Mouse (Mus musculus) megakaryocyte, adult 5-6 weeks (primary cell): ENCODE results near the gene Ephb2. TPM values are rescaled to one million over a fixed set of nuclear protein-coding genes. Genes with fewer than 3 reads are reported as not detected.
A peak's percentile ranks its signal among the peaks of the same experiment; 100 is the strongest.

Experiments used
- ATAC-seq: 2 replicates; pipeline ENCODE4 v1.8.0; 2016; ENCODE audit warnings: mild to moderate bottlenecking, inconsistent platforms; ENCODE audit not compliant: poor library complexity, severe bottlenecking
- total RNA-seq, 2 experiments: library from RNA; stranded (forward) in 1 of 2; stranded (reverse) in 1 of 2; fragments of 153-499, 151-499 nt in 1 of 2; fragments of 221-1000, 200-1000 nt in 1 of 2; gene quantifications; 2 replicates each; pipeline versions ENCODE4 v1.2.3 to v1.2.4; 2015 to 2017

Ephb2 gene
- 1.1 and 1.4 TPM in 2 replicates for total RNA-seq (2015)
- total RNA-seq (2017): 0.77 and 1.2 TPM in 2 replicates

- ATAC-seq: no peak
Measured at GRCm38 (mm10) chr4:136835621-136836386, at the start of gene Ephb2. Ephb2 (minus strand) TSS chr4:136835988.

DNA sequence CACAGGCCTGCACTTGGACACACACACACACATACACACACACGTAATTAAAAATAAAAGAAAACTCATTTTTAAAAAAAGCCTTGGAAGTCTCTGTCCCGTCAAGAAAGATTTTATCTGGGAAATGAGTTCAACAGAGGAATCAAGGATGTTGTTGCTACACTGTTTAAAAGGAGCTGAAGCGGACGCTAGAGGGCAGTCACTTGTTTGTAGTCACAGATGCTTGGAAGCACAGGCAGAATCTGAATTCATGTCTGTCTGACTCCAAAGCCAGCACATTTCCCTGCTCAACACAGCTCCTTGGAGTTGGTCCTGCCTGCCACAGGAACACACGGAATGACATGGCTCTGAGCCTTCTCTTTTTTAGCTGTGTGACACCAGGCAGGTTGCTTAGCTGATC is 42.8 kb upstream of the Ephb2 start:
- no peak for ATAC-seq

- no peak for ATAC-seq
Measured at GRCm38 (mm10) chr4:136878171-136878570, 42.4 kb upstream of the Ephb2 start.

GRCm38 (mm10) chr4:136876971-136877370 is 41.2 kb upstream of the Ephb2 start:
- no peak for ATAC-seq

DNA sequence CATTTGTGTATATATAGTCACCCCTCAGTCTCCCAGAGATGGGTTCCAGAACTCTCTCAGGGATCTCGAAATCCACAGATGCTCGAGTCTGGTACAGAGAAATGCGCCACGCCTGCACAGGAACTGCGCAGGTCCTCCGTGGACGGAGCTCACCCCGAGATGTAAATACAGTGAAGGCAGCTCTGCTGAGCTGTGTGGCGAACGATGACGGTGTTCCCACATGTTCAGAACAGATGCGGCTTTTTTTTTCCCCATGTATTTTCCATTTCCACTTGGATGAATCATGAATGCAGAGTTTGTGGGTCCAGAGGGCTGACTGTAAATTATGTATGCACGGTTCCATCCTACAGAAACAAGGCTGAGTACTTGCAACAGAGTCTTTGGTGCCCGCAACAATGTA is 39.2 kb upstream of the Ephb2 start:
- no peak for ATAC-seq

- no peak for ATAC-seq
Measured at GRCm38 (mm10) chr4:136868371-136868770, 32.6 kb upstream of the Ephb2 start.

DNA sequence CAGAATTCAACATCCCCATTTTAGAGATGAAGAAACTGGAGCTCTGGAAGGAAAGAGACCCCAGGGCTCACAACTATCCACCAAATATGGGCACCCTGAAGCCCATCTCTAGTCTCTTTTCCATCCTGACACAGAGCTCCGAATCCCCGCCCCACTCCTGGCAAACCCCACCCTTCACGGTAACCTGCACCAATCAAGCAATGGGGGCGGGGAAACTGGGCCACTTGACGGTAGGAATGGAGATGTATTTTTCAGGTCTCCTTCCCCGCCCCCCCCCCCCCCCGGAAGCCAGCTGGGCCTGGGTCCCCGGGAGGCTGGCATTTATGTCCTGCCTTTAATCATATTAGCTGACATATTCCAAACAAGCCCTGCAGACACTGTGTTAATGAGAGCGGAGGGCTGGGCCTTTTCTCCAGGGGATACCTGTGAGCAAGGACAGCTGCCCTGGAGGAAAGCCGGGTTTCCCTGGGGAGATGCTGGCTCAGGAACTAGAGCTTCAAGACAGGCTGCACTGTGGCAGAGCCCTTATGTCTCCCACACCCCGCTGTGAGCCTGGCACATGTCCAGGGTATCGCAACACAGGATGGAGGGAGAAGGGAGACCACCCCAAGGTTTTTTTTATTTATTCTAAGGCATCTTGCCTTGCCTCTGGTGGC is 32.0 kb upstream of the Ephb2 start:
- ATAC-seq: no peak

GRCm38 (mm10) chr4:136865531-136865930 is 29.7 kb upstream of the Ephb2 start:
- ATAC-seq: no peak

DNA sequence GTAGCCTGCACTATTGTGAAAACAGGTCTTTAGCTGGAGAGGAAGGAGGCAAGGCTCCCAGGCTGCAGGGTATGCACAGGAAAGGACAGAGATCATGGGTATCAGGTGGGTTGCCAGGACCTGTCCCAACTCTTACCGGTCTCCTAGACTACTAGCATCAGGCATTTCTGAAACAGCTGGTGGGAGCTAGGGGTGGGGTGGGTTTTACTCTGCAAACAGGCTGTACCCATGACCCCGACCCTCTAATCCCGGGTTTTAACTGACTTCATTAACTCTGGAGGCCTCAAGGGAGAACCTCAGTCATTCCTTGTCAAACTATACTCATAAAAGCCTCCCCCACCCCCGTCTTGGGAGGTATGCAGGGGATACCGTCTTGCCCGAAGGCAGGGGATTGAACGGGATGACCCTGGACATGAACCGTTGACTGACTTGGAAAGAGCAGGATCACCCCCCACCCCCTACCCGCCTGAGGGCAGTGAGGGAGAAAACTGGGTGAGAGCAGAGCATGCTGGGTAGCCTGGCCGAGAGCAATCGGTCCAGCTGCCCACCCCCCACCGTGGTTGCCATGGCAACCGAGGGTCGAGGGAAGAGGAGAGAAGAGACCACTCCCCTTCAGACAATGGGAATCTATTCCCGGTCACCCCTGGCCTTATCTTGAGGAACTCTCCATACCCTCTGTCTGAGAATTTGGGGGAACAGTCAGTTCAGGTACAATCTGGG is 29.1 kb upstream of the Ephb2 start:
- ATAC-seq: no peak

DNA sequence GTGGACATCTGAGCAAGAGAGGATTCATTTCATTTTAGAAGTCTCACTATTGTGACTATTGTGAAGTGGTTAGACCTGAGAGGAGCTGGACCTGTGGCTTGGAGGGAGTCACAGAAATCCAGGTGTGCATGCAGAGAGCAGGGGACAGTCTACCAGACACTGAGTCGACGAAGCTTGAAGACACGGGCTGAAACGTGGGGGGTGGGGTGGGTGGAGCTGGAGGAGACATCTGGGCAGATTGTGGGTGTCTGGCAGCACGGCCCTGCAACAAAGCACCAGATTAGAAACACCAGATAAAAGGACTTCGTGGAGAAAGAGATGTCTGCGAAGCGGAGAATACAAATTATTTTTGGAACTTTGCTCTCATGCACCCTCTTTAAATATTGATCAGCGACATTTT is 27.7 kb upstream of the Ephb2 start:
- no peak for ATAC-seq

DNA sequence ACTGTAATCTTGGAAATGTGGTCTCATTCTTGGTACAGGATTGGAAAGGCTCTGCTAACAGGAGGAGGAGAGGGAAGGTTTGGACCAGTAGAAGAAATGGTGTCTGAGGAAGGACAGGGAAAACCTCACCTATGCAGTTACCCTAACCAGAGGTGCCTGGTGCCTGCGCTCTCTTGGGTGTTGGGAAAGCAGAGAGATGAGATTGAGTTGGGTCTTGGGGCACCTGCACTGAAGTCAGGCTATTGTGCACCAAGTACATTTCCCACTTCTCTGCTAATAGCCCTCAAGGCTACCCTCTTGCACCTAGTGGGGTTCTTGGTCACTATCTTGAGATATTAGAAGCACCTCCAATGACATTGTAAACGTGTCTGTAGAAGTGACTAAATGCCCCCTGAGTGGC is 26.6 kb upstream of the Ephb2 start:
- ATAC-seq: no peak

GRCm38 (mm10) chr4:136861806-136862205 is 26.0 kb upstream of the Ephb2 start:
- ATAC-seq: no peak

DNA sequence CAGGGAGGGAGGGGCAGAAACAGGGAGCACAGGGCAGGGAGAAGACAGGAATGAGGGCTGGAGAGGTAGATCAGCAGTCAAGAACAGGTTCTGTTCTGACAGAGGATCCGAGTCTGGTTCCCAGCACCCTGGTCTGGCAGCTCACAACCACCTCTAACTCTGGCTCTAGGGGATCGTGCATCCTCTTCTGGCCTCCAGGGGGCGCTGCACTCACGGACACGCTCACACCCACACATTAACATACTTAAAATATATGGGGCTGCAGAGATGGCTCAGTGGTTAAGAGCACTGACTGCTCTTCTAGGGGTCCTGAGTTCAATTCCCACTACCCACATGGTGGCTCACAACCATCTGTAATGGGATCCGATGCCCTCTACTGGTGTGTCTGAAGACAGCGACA is 24.2 kb upstream of the Ephb2 start:
- ATAC-seq: no peak

GRCm38 (mm10) chr4:136855081-136855480 is 19.3 kb upstream of the Ephb2 start:
- no peak for ATAC-seq

GRCm38 (mm10) chr4:136852989-136853388 is 17.2 kb upstream of the Ephb2 start:
- ATAC-seq: no peak

GRCm38 (mm10) chr4:136852119-136852518 is 16.3 kb upstream of the Ephb2 start:
- no peak for ATAC-seq

DNA sequence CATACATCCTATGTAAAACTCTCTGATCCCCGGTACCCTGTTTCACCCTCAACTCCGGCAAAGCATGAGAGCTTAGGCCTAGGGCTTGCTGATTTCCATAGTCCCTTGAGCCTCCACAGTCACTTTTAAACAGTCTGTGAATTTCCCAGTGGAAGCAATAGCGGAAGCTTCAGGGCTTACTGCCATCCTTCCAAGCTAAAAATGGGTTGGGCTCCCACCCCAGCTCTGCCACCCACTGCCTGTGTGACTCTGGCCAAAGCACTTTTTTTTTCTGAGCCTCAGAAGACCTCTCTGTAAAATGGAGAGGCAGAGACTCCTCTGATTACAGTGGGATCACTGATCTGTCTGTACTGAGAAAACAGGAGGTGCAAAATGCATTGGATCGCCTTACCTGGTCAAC is 12.8 kb upstream of the Ephb2 start:
- ATAC-seq: no peak

- ATAC-seq: no peak
Measured at GRCm38 (mm10) chr4:136847166-136847565, 11.4 kb upstream of the Ephb2 start.

DNA sequence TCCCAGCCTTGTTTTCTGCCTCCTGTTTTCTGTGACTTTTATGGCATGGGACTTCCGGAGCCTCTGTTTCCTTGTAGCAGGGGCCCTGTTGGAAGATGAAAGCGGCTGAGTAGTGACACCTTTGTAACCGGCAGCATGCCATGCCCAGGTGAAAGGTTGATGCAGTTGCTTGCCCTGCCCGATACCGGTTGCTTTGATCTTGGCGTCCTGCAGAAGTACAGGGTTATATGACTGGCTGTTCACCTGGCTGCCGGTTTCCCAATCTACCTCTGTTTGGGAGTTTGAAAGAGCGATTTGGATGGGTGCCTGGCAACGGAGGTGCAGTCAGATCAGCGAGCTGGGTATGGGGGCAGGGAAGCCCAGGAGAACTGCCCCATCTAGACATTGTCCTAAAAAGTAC is 7.0 kb upstream of the Ephb2 start:
- no peak for ATAC-seq

GRCm38 (mm10) chr4:136842033-136842432 is 6.2 kb upstream of the Ephb2 start:
- ATAC-seq: no peak

- peak; percentile 83 for ATAC-seq
Measured at GRCm38 (mm10) chr4:136841056-136841455, 5.3 kb upstream of the Ephb2 start.

GRCm38 (mm10) chr4:136838462-136838861 is 2.7 kb upstream of the Ephb2 start:
- no peak for ATAC-seq
